ENCODE assay signal across 28 mouse cellular contexts in genomic region chr11:82181331-82181730, GRCm38 (mm10).
DNase-seq lines count a peak whose midpoint lies in the region; ATAC-seq and TF ChIP-seq lines count a peak whose summit lies in the region.
"Had no signal": no experiment of that assay in that cellular context is flagged by ENCODE, and none has a peak within 500 bp of the region (broad histone marks: within the 10 kb centered on the region; RNA-seq: fewer than 3 reads in every experiment).

No protein-coding gene starts in this region.

- no peaks in the 10 kb centered on the region for H3K27me3 ChIP-seq in hindbrain, postnatal 0 days (ENCODE audit: insufficient read depth, low read length)
- 0 out of 2 replicates have a peak, but pooled peaks cover 5% of the 10 kb centered on the region for H3K27me3 ChIP-seq in hindbrain, embryonic 10.5 days (ENCODE audit: insufficient read depth, poor library complexity, severe bottlenecking)
- H3K27me3 ChIP-seq in midbrain, postnatal 0 days (ENCODE audit: insufficient read depth, low read length), result peaks cover 8% of the 10 kb centered on the region; the same call in 1 of the 2 replicates
- no peaks in the 10 kb centered on the region for H3K27me3 ChIP-seq in midbrain, embryonic 11.5 days (ENCODE audit: control insufficient read depth, insufficient read depth, low read length)
- H3K27me3 ChIP-seq in kidney, embryonic 14.5 days (ENCODE audit: control insufficient read depth, insufficient read depth, low read length), result no peaks in the 10 kb centered on the region
- H3K27me3 ChIP-seq: forebrain, embryonic 15.5 days; lung, embryonic 15.5 days had no signal

- peak; percentile 8 to 9 for DNase-seq in cerebellum, postnatal 25 days
- DNase-seq in hindbrain, postnatal 0 days (ENCODE audit: low spot score), result peak; percentile 62
- DNase-seq in hindbrain, embryonic 10.5 days (ENCODE audit: low spot score), result no peak
- peak; percentile 53 for DNase-seq in midbrain, postnatal 0 days (ENCODE audit: low spot score)
- DNase-seq in midbrain, embryonic 11.5 days (ENCODE audit: low spot score, missing footprints), result no peak
- DNase-seq: B cell, adult 2 months; cerebellum, adult 11 months; cerebellum, postnatal 36 days; heart, postnatal 36 days; kidney, adult 18-20 months; kidney, postnatal 4 days; right cerebral cortex, postnatal 4 days; thymus, adult 18-20 months; thymus, postnatal 36 days had no signal

- no peak overlapping the region for H3K4me2 ChIP-seq in hindbrain, postnatal 0 days (ENCODE audit: low read depth, low read length)
- H3K4me2 ChIP-seq in midbrain, postnatal 0 days (ENCODE audit: low read depth, low read length, poor library complexity, severe bottlenecking), result no peak overlapping the region
- H3K4me2 ChIP-seq in midbrain, embryonic 11.5 days, result no peak overlapping the region
- H3K4me2 ChIP-seq in kidney, embryonic 14.5 days (replicated peaks; ENCODE audit: low read depth, low read length), result no peak overlapping the region
- H3K4me2 ChIP-seq: forebrain, embryonic 15.5 days; heart, embryonic 15.5 days; hindbrain, embryonic 13.5 days; limb, embryonic 15.5 days; lung, embryonic 15.5 days; midbrain, embryonic 12.5 days; neural tube, embryonic 13.5 days had no signal

- no peak overlapping the region for H3K27ac ChIP-seq in hindbrain, postnatal 0 days
- no peak overlapping the region for H3K27ac ChIP-seq in hindbrain, embryonic 10.5 days
- H3K27ac ChIP-seq in midbrain, postnatal 0 days (ENCODE audit: low read depth, low read length), result no peak overlapping the region
- no peak overlapping the region for H3K27ac ChIP-seq in midbrain, embryonic 11.5 days (ENCODE audit: low read depth, low read length)
- no peak overlapping the region for H3K27ac ChIP-seq in kidney, embryonic 14.5 days (ENCODE audit: low read depth, low read length)
- H3K27ac ChIP-seq: forebrain, embryonic 15.5 days; heart, embryonic 15.5 days; hindbrain, embryonic 13.5 days; kidney, postnatal 0 days; limb, embryonic 10.5 days; limb, embryonic 15.5 days; liver, embryonic 14.5 days; lung, embryonic 15.5 days; midbrain, embryonic 12.5 days; neural tube, embryonic 13.5 days; stomach, postnatal 0 days had no signal

- TF ChIP-seq CTCF in hindbrain, postnatal 0 days (IDR thresholded peaks at IDR 0.05; ENCODE audit: low read depth), result no peak
- TF ChIP-seq CTCF in midbrain, postnatal 0 days (IDR thresholded peaks at IDR 0.05), result no peak

- ATAC-seq in cerebellum, adult (ENCODE audit: insufficient number of reproducible peaks, low FRiP score, low TSS enrichment), result no peak
- ATAC-seq in hindbrain, postnatal 0 days, result no peak
- ATAC-seq in midbrain, postnatal 0 days (ENCODE audit: low FRiP score), result no peak
- no peak for ATAC-seq in midbrain, embryonic 11.5 days (ENCODE audit: low FRiP score)
- ATAC-seq in kidney, embryonic 14.5 days (ENCODE audit: low FRiP score, low TSS enrichment), result no peak
- ATAC-seq: activated CD4-positive, CD25-positive, alpha-beta regulatory T cell, adult 4 months; forebrain, embryonic 15.5 days had no signal

- H3K9ac ChIP-seq in hindbrain, postnatal 0 days (replicated peaks; ENCODE audit: low read length), result no peak overlapping the region
- no peak overlapping the region for H3K9ac ChIP-seq in midbrain, postnatal 0 days (replicated peaks; ENCODE audit: low read length, poor library complexity, severe bottlenecking)
- H3K9ac ChIP-seq in midbrain, embryonic 11.5 days (ENCODE audit: low read length), result no peak overlapping the region
- H3K9ac ChIP-seq in kidney, embryonic 14.5 days (ENCODE audit: low read depth, low read length), result no peak overlapping the region
- H3K9ac ChIP-seq: forebrain, embryonic 15.5 days; heart, embryonic 15.5 days; hindbrain, embryonic 13.5 days; limb, embryonic 15.5 days; liver, embryonic 14.5 days; lung, embryonic 15.5 days; midbrain, embryonic 12.5 days; neural tube, embryonic 13.5 days had no signal

- WGBS in hindbrain, postnatal 0 days, result 33% methylated on average over 8 of the region's 8 CpGs
- 86% methylated on average over 8 of the region's 8 CpGs for WGBS in hindbrain, embryonic 10.5 days
- WGBS in midbrain, postnatal 0 days, result 68% methylated on average over 8 of the region's 8 CpGs
- WGBS in midbrain, embryonic 11.5 days, result 87% methylated on average over 8 of the region's 8 CpGs
- 86% methylated on average over 8 of the region's 8 CpGs for WGBS in kidney, embryonic 14.5 days

- no peak overlapping the region for H3K4me3 ChIP-seq in hindbrain, postnatal 0 days (ENCODE audit: low read length)
- no peak overlapping the region for H3K4me3 ChIP-seq in hindbrain, embryonic 10.5 days
- no peak overlapping the region for H3K4me3 ChIP-seq in midbrain, postnatal 0 days (ENCODE audit: low read depth, low read length)
- no peak overlapping the region for H3K4me3 ChIP-seq in midbrain, embryonic 11.5 days (ENCODE audit: low read depth, low read length)
- H3K4me3 ChIP-seq in kidney, embryonic 14.5 days (ENCODE audit: low read length), result no peak overlapping the region
- H3K4me3 ChIP-seq: forebrain, embryonic 15.5 days; heart, embryonic 15.5 days; hindbrain, embryonic 13.5 days; limb, embryonic 10.5 days; limb, embryonic 15.5 days; lung, embryonic 15.5 days; midbrain, embryonic 12.5 days; neural tube, embryonic 13.5 days had no signal

- H3K9me3 ChIP-seq in hindbrain, postnatal 0 days (ENCODE audit: low read length), result no peaks in the 10 kb centered on the region
- no peaks in the 10 kb centered on the region for H3K9me3 ChIP-seq in hindbrain, embryonic 10.5 days
- H3K9me3 ChIP-seq in midbrain, postnatal 0 days (ENCODE audit: low read length), result no peaks in the 10 kb centered on the region
- no peaks in the 10 kb centered on the region for H3K9me3 ChIP-seq in midbrain, embryonic 11.5 days (ENCODE audit: control insufficient read depth, low read length)
- H3K9me3 ChIP-seq in kidney, embryonic 14.5 days (ENCODE audit: control insufficient read depth, low read length), result no peaks in the 10 kb centered on the region
- H3K9me3 ChIP-seq: forebrain, embryonic 15.5 days; heart, embryonic 15.5 days; hindbrain, embryonic 13.5 days; limb, embryonic 10.5 days; limb, embryonic 15.5 days; lung, embryonic 15.5 days; midbrain, embryonic 12.5 days; neural tube, embryonic 13.5 days had no signal

- H3K36me3 ChIP-seq in hindbrain, postnatal 0 days (ENCODE audit: insufficient read depth, low read length), result no peaks in the 10 kb centered on the region
- no peaks in the 10 kb centered on the region for H3K36me3 ChIP-seq in hindbrain, embryonic 10.5 days
- H3K36me3 ChIP-seq in midbrain, postnatal 0 days (ENCODE audit: insufficient read depth, low read length), result no peaks in the 10 kb centered on the region
- no peaks in the 10 kb centered on the region for H3K36me3 ChIP-seq in midbrain, embryonic 11.5 days (ENCODE audit: control insufficient read depth, insufficient read depth, low read length)
- no peaks in the 10 kb centered on the region for H3K36me3 ChIP-seq in kidney, embryonic 14.5 days (ENCODE audit: control insufficient read depth, insufficient read depth, low read length)
- H3K36me3 ChIP-seq: forebrain, embryonic 15.5 days; heart, embryonic 15.5 days; hindbrain, embryonic 13.5 days; limb, embryonic 10.5 days; limb, embryonic 15.5 days; lung, embryonic 15.5 days; midbrain, embryonic 12.5 days; neural tube, embryonic 13.5 days had no signal

- H3K4me1 ChIP-seq in hindbrain, postnatal 0 days (ENCODE audit: insufficient read depth, low read length), result no peaks in the 10 kb centered on the region
- peaks cover 15% of the 10 kb centered on the region for H3K4me1 ChIP-seq in hindbrain, embryonic 10.5 days (replicated peaks)
- no peaks in the 10 kb centered on the region for H3K4me1 ChIP-seq in midbrain, postnatal 0 days (ENCODE audit: insufficient read depth, low read length)
- H3K4me1 ChIP-seq in midbrain, embryonic 11.5 days (ENCODE audit: control insufficient read depth, insufficient read depth, low read length), result no peaks in the 10 kb centered on the region
- no peaks in the 10 kb centered on the region for H3K4me1 ChIP-seq in kidney, embryonic 14.5 days (ENCODE audit: control insufficient read depth, insufficient read depth, low read length)
- H3K4me1 ChIP-seq: hindbrain, embryonic 13.5 days; limb, embryonic 10.5 days; limb, embryonic 15.5 days; midbrain, embryonic 12.5 days; neural tube, embryonic 13.5 days had no signal

Comparison
In these comparisons a context has a peak if more than half of its experiments do, and no peak if none do; other contexts are left out.
1. DNase-seq: peak in cerebellum, postnatal 25 days (2 of 2), hindbrain, postnatal 0 days (single experiment) and midbrain, postnatal 0 days (single experiment); none in hindbrain, embryonic 10.5 days (single experiment) and midbrain, embryonic 11.5 days (single experiment).